Mouse (Mus musculus): ENCODE results near the gene Gm16513. TPM values are rescaled to one million over a fixed set of nuclear protein-coding genes. Genes with fewer than 3 reads are reported as not detected.
"Not testable (repeated sequence)": the region's sequence is repeated elsewhere in the genome, so short reads cannot be mapped to it uniquely, and the experiment has no call there.

Gene Gm16513
- polyA plus RNA-seq (2014; fragmentation: Nextera tagmentation; extraction: Ambion mirVana) = not detected in 2 replicates

DNA sequence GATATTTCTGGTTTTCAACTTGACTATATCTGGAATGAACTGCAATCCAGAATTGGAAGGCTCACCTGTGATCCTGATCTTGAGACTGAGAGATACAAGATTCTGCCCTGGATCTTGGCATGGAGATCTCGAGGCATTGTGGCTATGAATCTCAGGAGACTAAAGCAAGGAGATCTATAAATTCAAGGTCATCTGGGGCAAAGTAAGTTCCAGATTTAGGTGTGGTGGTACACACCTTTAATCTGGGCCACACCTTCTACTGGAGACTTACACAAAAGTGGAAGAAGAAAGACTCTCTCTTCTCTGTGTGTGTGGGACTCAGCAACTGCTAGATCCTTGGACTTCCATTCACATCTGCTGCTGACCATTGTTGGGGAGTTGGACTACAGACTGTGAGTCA is at the start of gene Gm16513:
Gene Gm16513 (plus strand): TSS at position 301 of the 400 bp plus-strand sequence.
- not testable (repeated sequence) for H3K4me1 ChIP-seq (replicated peaks; ENCODE audit: control insufficient read depth, insufficient read depth, low read length); H3K9ac ChIP-seq (ENCODE audit: low read depth, low read length); H3K4me2 ChIP-seq (replicated peaks; ENCODE audit: low read depth, low read length); H3K27me3 ChIP-seq (ENCODE audit: control insufficient read depth, insufficient read depth, low read length); ATAC-seq (ENCODE audit: low FRiP score); H3K4me3 ChIP-seq (ENCODE audit: low read depth, low read length); H3K27ac ChIP-seq (ENCODE audit: low read depth, low read length); DNase-seq (ENCODE audit: low spot score); H3K36me3 ChIP-seq (ENCODE audit: control insufficient read depth, insufficient read depth, low read length); H3K9me3 ChIP-seq (ENCODE audit: control insufficient read depth, low read length)
- WGBS = no CpG with 5 or more reads among the region's 1 CpGs

Other genes starting within 250 kb of the Gm16513 start
- not detected in 2 replicates for gene Gm6367, start 194.0 kb upstream of the Gm16513 start, polyA plus RNA-seq (2014; fragmentation: Nextera tagmentation; extraction: Ambion mirVana)
- not detected in 2 replicates for gene Gm7942, start 75.7 kb upstream of the Gm16513 start, polyA plus RNA-seq (2014; fragmentation: Nextera tagmentation; extraction: Ambion mirVana)
- gene Gm10424, start 90.1 kb downstream of the Gm16513 start, polyA plus RNA-seq (2014; fragmentation: Nextera tagmentation; extraction: Ambion mirVana) = not detected in 2 replicates
- not detected in 2 replicates for gene Gm3259, start 123.3 kb downstream of the Gm16513 start, polyA plus RNA-seq (2014; fragmentation: Nextera tagmentation; extraction: Ambion mirVana)